Mouse (Mus musculus): ENCODE data around the gene Rreb1. TPM values are rescaled to one million over a fixed set of nuclear protein-coding genes. Genes with fewer than 3 reads are reported as not detected.

Rreb1 gene
- polyA plus RNA-seq, 1 experiment from 2014 or later, result 14.1 TPM

GRCm38 (mm10) chr13:37941950-37942886 lies 164.0 kb downstream of the Rreb1 start:
- peak; percentile 13; the same call in 1 of the 2 replicates for ATAC-seq (ENCODE audit: insufficient read depth, low FRiP score)
- peaks cover 14% of the 10 kb centered on the region; the same call in 1 of the 2 replicates for H3K36me3 ChIP-seq (ENCODE audit: control insufficient read depth, insufficient read depth, low read length)
- H3K4me2 ChIP-seq (ENCODE audit: low read depth, low read length), result no peak overlapping the region
- H3K9me3 ChIP-seq (replicated peaks; ENCODE audit: control insufficient read depth, low read length), result no peaks in the 10 kb centered on the region
- no peaks in the 10 kb centered on the region for H3K27me3 ChIP-seq (ENCODE audit: control insufficient read depth, insufficient read depth, low read length)
- no peak overlapping the region for H3K27ac ChIP-seq (ENCODE audit: low read length)
- no peak overlapping the region for H3K9ac ChIP-seq (ENCODE audit: low read length)
- WGBS, result 60% methylated on average over 17 of the region's 17 CpGs
- peaks cover 29% of the 10 kb centered on the region for H3K4me1 ChIP-seq (ENCODE audit: control insufficient read depth, insufficient read depth, low read length)
- H3K4me3 ChIP-seq (replicated peaks; ENCODE audit: low read length), result no peak overlapping the region

- H3K27ac ChIP-seq (ENCODE audit: low read length), result no peak overlapping the region; the same call in 1 of the 2 replicates
- peak; percentile 1; the same call in 1 of the 2 replicates for ATAC-seq (ENCODE audit: insufficient read depth, low FRiP score)
Measured at GRCm38 (mm10) chr13:37942887-37943331, 164.7 kb downstream of the Rreb1 start.

GRCm38 (mm10) chr13:37943466-37943865 lies 165.3 kb downstream of the Rreb1 start:
- Histone ChIP-seq H3K27ac (ENCODE audit: low read length) (no peak overlapping the region), H3K4me2 (ENCODE audit: low read depth, low read length) (no peak overlapping the region)
- WGBS, result 83% methylated on average over 3 of the region's 3 CpGs

More at GRCm38 (mm10) chr13:37942887-37943331, 164.7 kb downstream of the Rreb1 start:
- H3K36me3 ChIP-seq (ENCODE audit: control insufficient read depth, insufficient read depth, low read length), result peaks cover 18% of the 10 kb centered on the region; the same call in 1 of the 2 replicates
- H3K27me3 ChIP-seq (ENCODE audit: control insufficient read depth, insufficient read depth, low read length), result no peaks in the 10 kb centered on the region
- no peak overlapping the region for H3K9ac ChIP-seq (ENCODE audit: low read length)
- 56% methylated on average over 4 of the region's 4 CpGs for WGBS
- peaks cover 29% of the 10 kb centered on the region for H3K4me1 ChIP-seq (ENCODE audit: control insufficient read depth, insufficient read depth, low read length)
- H3K9me3 ChIP-seq (replicated peaks; ENCODE audit: control insufficient read depth, low read length), result no peaks in the 10 kb centered on the region
- H3K4me3 ChIP-seq (replicated peaks; ENCODE audit: low read length), result no peak overlapping the region
- H3K4me2 ChIP-seq (ENCODE audit: low read depth, low read length), result no peak overlapping the region

GRCm38 (mm10) chr13:37944306-37944705 lies 166.1 kb downstream of the Rreb1 start:
- H3K9ac ChIP-seq (ENCODE audit: low read length), result no peak overlapping the region
- H3K27me3 ChIP-seq (ENCODE audit: control insufficient read depth, insufficient read depth, low read length), result no peaks in the 10 kb centered on the region
- H3K36me3 ChIP-seq (ENCODE audit: control insufficient read depth, insufficient read depth, low read length), result peaks cover 17% of the 10 kb centered on the region; the same call in 1 of the 2 replicates
- no peak for ATAC-seq (ENCODE audit: insufficient read depth, low FRiP score)
- H3K4me3 ChIP-seq (replicated peaks; ENCODE audit: low read length), result no peak overlapping the region
- H3K9me3 ChIP-seq (replicated peaks; ENCODE audit: control insufficient read depth, low read length), result no peaks in the 10 kb centered on the region
- 74% methylated on average over 1 of the region's 1 CpGs for WGBS
- H3K4me1 ChIP-seq (ENCODE audit: control insufficient read depth, insufficient read depth, low read length), result peaks cover 29% of the 10 kb centered on the region
- H3K4me2 ChIP-seq (ENCODE audit: low read depth, low read length), result no peak overlapping the region
- H3K27ac ChIP-seq (ENCODE audit: low read length), result no peak overlapping the region

More at GRCm38 (mm10) chr13:37943466-37943865, 165.3 kb downstream of the Rreb1 start:
- no peak overlapping the region for H3K9ac ChIP-seq (ENCODE audit: low read length)
- H3K4me1 ChIP-seq (ENCODE audit: control insufficient read depth, insufficient read depth, low read length), result peaks cover 29% of the 10 kb centered on the region
- ATAC-seq (ENCODE audit: insufficient read depth, low FRiP score), result no peak
- H3K9me3 ChIP-seq (replicated peaks; ENCODE audit: control insufficient read depth, low read length), result no peaks in the 10 kb centered on the region
- H3K27me3 ChIP-seq (ENCODE audit: control insufficient read depth, insufficient read depth, low read length), result no peaks in the 10 kb centered on the region
- peaks cover 19% of the 10 kb centered on the region; the same call in 1 of the 2 replicates for H3K36me3 ChIP-seq (ENCODE audit: control insufficient read depth, insufficient read depth, low read length)
- no peak overlapping the region for H3K4me3 ChIP-seq (replicated peaks; ENCODE audit: low read length)

- H3K9me3 ChIP-seq (replicated peaks; ENCODE audit: control insufficient read depth, low read length), result no peaks in the 10 kb centered on the region
- H3K36me3 ChIP-seq (ENCODE audit: control insufficient read depth, insufficient read depth, low read length), result peaks cover 20% of the 10 kb centered on the region; the same call in 1 of the 2 replicates
- WGBS, result 81% methylated on average over 8 of the region's 8 CpGs
- ATAC-seq (ENCODE audit: insufficient read depth, low FRiP score), result no peak
- H3K4me2 ChIP-seq (ENCODE audit: low read depth, low read length), result no peak overlapping the region
- peaks cover 24% of the 10 kb centered on the region for H3K4me1 ChIP-seq (ENCODE audit: control insufficient read depth, insufficient read depth, low read length)
- H3K4me3 ChIP-seq (replicated peaks; ENCODE audit: low read length), result no peak overlapping the region
- no peak overlapping the region for H3K27ac ChIP-seq (ENCODE audit: low read length)
- H3K9ac ChIP-seq (ENCODE audit: low read length), result no peak overlapping the region
- no peaks in the 10 kb centered on the region for H3K27me3 ChIP-seq (ENCODE audit: control insufficient read depth, insufficient read depth, low read length)
Measured at GRCm38 (mm10) chr13:37945392-37945791, 167.2 kb downstream of the Rreb1 start.

GRCm38 (mm10) chr13:37946734-37947133 lies 168.5 kb downstream of the Rreb1 start:
- WGBS, result 16% methylated on average over 6 of the region's 6 CpGs

GRCm38 (mm10) chr13:37952981-37953380 lies 174.8 kb downstream of the Rreb1 start:
- H3K9ac ChIP-seq (ENCODE audit: low read length), result no peak overlapping the region
- H3K4me2 ChIP-seq (ENCODE audit: low read depth, low read length), result no peak overlapping the region
- peaks cover 14% of the 10 kb centered on the region; the same call in 1 of the 2 replicates for H3K36me3 ChIP-seq (ENCODE audit: control insufficient read depth, insufficient read depth, low read length)
- no peak overlapping the region for H3K27ac ChIP-seq (ENCODE audit: low read length)
- H3K4me3 ChIP-seq (replicated peaks; ENCODE audit: low read length), result no peak overlapping the region
- H3K9me3 ChIP-seq (replicated peaks; ENCODE audit: control insufficient read depth, low read length), result peaks cover under 1% of the 10 kb centered on the region; the same call in 1 of the 2 replicates
- H3K4me1 ChIP-seq (ENCODE audit: control insufficient read depth, insufficient read depth, low read length), result no peaks in the 10 kb centered on the region
- H3K27me3 ChIP-seq (ENCODE audit: control insufficient read depth, insufficient read depth, low read length), result no peaks in the 10 kb centered on the region
- 86% methylated on average over 6 of the region's 6 CpGs for WGBS
- ATAC-seq (ENCODE audit: insufficient read depth, low FRiP score), result no peak

More at GRCm38 (mm10) chr13:37946734-37947133, 168.5 kb downstream of the Rreb1 start:
- Histone ChIP-seq H3K36me3 (ENCODE audit: control insufficient read depth, insufficient read depth, low read length) (peaks cover 23% of the 10 kb centered on the region; the same call in 1 of the 2 replicates), H3K27me3 (ENCODE audit: control insufficient read depth, insufficient read depth, low read length) (no peaks in the 10 kb centered on the region), H3K4me3 (replicated peaks; ENCODE audit: low read length) (no peak overlapping the region), H3K4me1 (ENCODE audit: control insufficient read depth, insufficient read depth, low read length) (peaks cover 15% of the 10 kb centered on the region), H3K4me2 (ENCODE audit: low read depth, low read length) (no peak overlapping the region), H3K9me3 (replicated peaks; ENCODE audit: control insufficient read depth, low read length) (no peaks in the 10 kb centered on the region), H3K9ac (ENCODE audit: low read length) (no peak overlapping the region), H3K27ac (ENCODE audit: low read length) (no peak overlapping the region)
- no peak for ATAC-seq (ENCODE audit: insufficient read depth, low FRiP score)

GRCm38 (mm10) chr13:37954318-37954717 lies 176.1 kb downstream of the Rreb1 start:
- Histone ChIP-seq H3K9me3 (replicated peaks; ENCODE audit: control insufficient read depth, low read length) (peaks cover 11% of the 10 kb centered on the region; the same call in 1 of the 2 replicates), H3K27ac (ENCODE audit: low read length) (no peak overlapping the region), H3K4me2 (ENCODE audit: low read depth, low read length) (no peak overlapping the region), H3K4me3 (replicated peaks; ENCODE audit: low read length) (no peak overlapping the region), H3K36me3 (ENCODE audit: control insufficient read depth, insufficient read depth, low read length) (peaks cover 7% of the 10 kb centered on the region; the same call in 1 of the 2 replicates), H3K9ac (ENCODE audit: low read length) (no peak overlapping the region), H3K4me1 (ENCODE audit: control insufficient read depth, insufficient read depth, low read length) (no peaks in the 10 kb centered on the region), H3K27me3 (ENCODE audit: control insufficient read depth, insufficient read depth, low read length) (no peaks in the 10 kb centered on the region)
- ATAC-seq (ENCODE audit: insufficient read depth, low FRiP score), result no peak
- WGBS, result 87% methylated on average over 1 of the region's 1 CpGs

Data from stomach, embryonic 16.5 days (tissue).